Mouse (Mus musculus): Measurements from ENCODE around the gene Nxf2.

- TF ChIP-seq CTCF (conservative IDR thresholded peaks at IDR 0.05 in 1 of 2, IDR thresholded peaks at IDR 0.05 in 1 of 2; ENCODE audit: low read depth in 2 of 2, low read length in 2 of 2) = no peak
- no peak for TF ChIP-seq POLR2A (IDR thresholded peaks at IDR 0.05; ENCODE audit: low read depth, low read length)
- TF ChIP-seq RCOR1 (conservative IDR thresholded peaks at IDR 0.05; ENCODE audit: low read depth, low read length) = no peak
- no peak for TF ChIP-seq MAX (IDR thresholded peaks at IDR 0.05; ENCODE audit: low read length)
- TF ChIP-seq EP300 (IDR thresholded peaks at IDR 0.05; ENCODE audit: low read length) = no peak
Measured at GRCm38 (mm10) chrX:135009471-135009815, 44.9 kb upstream of the Nxf2 start.
